Mouse (Mus musculus) cerebellum, postnatal 4 days (tissue): ENCODE data around the gene Thsd7b.
"Not testable (repeated sequence)": the region's sequence is repeated elsewhere in the genome, so short reads cannot be mapped to it uniquely, and the experiment has no call there.

Experiments
- DNase-seq, 2 experiments: peaks; one replicate each; pipeline ENCODE4 v3.0.0; 2022; ENCODE audit warnings: low spot score in 2 of 2, mixed read lengths in 1 of 2

The Thsd7b gene

GRCm38 (mm10) chr1:129838486-129838885, 565.4 kb downstream of the Thsd7b start:
- no peak for DNase-seq

- DNase-seq: peak in 1 of 2 experiments; percentile 4
These were observed 570.3 kb downstream of the Thsd7b start for GRCm38 (mm10) chr1:129843416-129843815.

- no peak for DNase-seq
These were observed 577.0 kb downstream of the Thsd7b start for GRCm38 (mm10) chr1:129850007-129850564.

GRCm38 (mm10) chr1:129867714-129868113, 594.6 kb downstream of the Thsd7b start:
- DNase-seq: peak in 1 of 2 experiments; percentile 5

GRCm38 (mm10) chr1:129874355-129874754, 601.3 kb downstream of the Thsd7b start:
- no peak for DNase-seq

GRCm38 (mm10) chr1:129887861-129888260, 614.8 kb downstream of the Thsd7b start:
- DNase-seq: no peak

- DNase-seq: no peak
These were observed 625.0 kb downstream of the Thsd7b start for GRCm38 (mm10) chr1:129898121-129898520.

- DNase-seq: no peak
These were observed 642.4 kb downstream of the Thsd7b start for GRCm38 (mm10) chr1:129915484-129915883.

- no peak for DNase-seq
These were observed 644.5 kb downstream of the Thsd7b start for GRCm38 (mm10) chr1:129917568-129917967.

GRCm38 (mm10) chr1:129919385-129919784, 646.3 kb downstream of the Thsd7b start:
- DNase-seq: peak in 1 of 2 experiments; percentile 2

- no peak for DNase-seq
These were observed 657.9 kb downstream of the Thsd7b start for GRCm38 (mm10) chr1:129931003-129931402.

- DNase-seq: no peak
These were observed 670.0 kb downstream of the Thsd7b start for GRCm38 (mm10) chr1:129943116-129943515.

GRCm38 (mm10) chr1:129947026-129947425, 673.9 kb downstream of the Thsd7b start:
- no peak for DNase-seq

GRCm38 (mm10) chr1:129955478-129955877, 682.4 kb downstream of the Thsd7b start:
- no peak for DNase-seq

- DNase-seq: no peak
These were observed 683.5 kb downstream of the Thsd7b start for GRCm38 (mm10) chr1:129956625-129957024.

GRCm38 (mm10) chr1:129959352-129959751, 686.2 kb downstream of the Thsd7b start:
- DNase-seq: not testable (repeated sequence)

- no peak for DNase-seq
These were observed 690.1 kb downstream of the Thsd7b start for GRCm38 (mm10) chr1:129963166-129963565.

GRCm38 (mm10) chr1:129989247-129989646, 716.1 kb downstream of the Thsd7b start:
- not testable (repeated sequence) for DNase-seq

- DNase-seq: no peak
These were observed 717.7 kb downstream of the Thsd7b start for GRCm38 (mm10) chr1:129990821-129991220.

- no peak for DNase-seq
These were observed 781.9 kb downstream of the Thsd7b start for GRCm38 (mm10) chr1:130055012-130055411.

GRCm38 (mm10) chr1:130062105-130062504, 789.0 kb downstream of the Thsd7b start:
- no peak for DNase-seq

- DNase-seq: no peak
These were observed 793.3 kb downstream of the Thsd7b start for GRCm38 (mm10) chr1:130066193-130066959.

GRCm38 (mm10) chr1:130083788-130084187, 810.7 kb downstream of the Thsd7b start:
- no peak for DNase-seq
